Mouse (Mus musculus) lung, postnatal 0 days (tissue): ENCODE data around the gene Stpg4. TPM values are rescaled to one million over a fixed set of nuclear protein-coding genes. Genes with fewer than 3 reads are reported as not detected.
A peak's percentile ranks its signal among the peaks of the same experiment; 100 is the strongest.

ENCODE experiments used
- ATAC-seq: fragments of 200-750 bp; cut with Nextera tagmentation; 2 replicates; pipeline ENCODE4 v1.8.0; 2017; ENCODE audit warnings: moderate library complexity
- DNase-seq: peaks from one replicate; pipeline ENCODE4 v3.0.0-alpha.2; 2016; ENCODE audit warnings: low spot score
- H3K27ac ChIP-seq: fragments of 300-500 bp; sonication (generic); 2 replicates; pipeline ENCODE4 v1.5.1; 2014; ENCODE audit warnings: antibody characterized with exemption, mild to moderate bottlenecking, low read length, mixed read lengths
- H3K27me3 ChIP-seq: fragments of 300-500 bp; sonication (generic); replicated peaks from 2 replicates; pipeline ENCODE4 v1.6.1; 2014; ENCODE audit warnings: low read length, mixed read lengths; ENCODE audit not compliant: insufficient read depth
- H3K36me3 ChIP-seq: fragments of 300-500 bp; sonication (generic); 2 replicates; pipeline ENCODE4 v1.6.1; 2014; ENCODE audit warnings: low read length, mixed read lengths; ENCODE audit not compliant: insufficient read depth
- H3K4me1 ChIP-seq: fragments of 300-500 bp; sonication (generic); 2 replicates; pipeline ENCODE4 v1.6.1; 2014; ENCODE audit warnings: antibody characterized with exemption, low read depth, low read length, mixed read lengths; ENCODE audit not compliant: insufficient read depth
- H3K4me2 ChIP-seq: fragments of 300-500 bp; sonication (generic); replicated peaks from 2 replicates; pipeline ENCODE4 v1.6.1; 2014; ENCODE audit warnings: low read depth, mild to moderate bottlenecking, low read length, moderate library complexity, mixed read lengths
- H3K4me3 ChIP-seq: fragments of 300-500 bp; sonication (generic); 2 replicates; pipeline ENCODE4 v1.5.1; 2014; ENCODE audit warnings: low read depth, low read length
- H3K9ac ChIP-seq: fragments of 300-500 bp; sonication (generic); replicated peaks from 2 replicates; pipeline ENCODE4 v1.6.1; 2014; ENCODE audit warnings: low read depth, mild to moderate bottlenecking
- H3K9me3 ChIP-seq: fragments of 300-500 bp; sonication (generic); 2 replicates; pipeline ENCODE4 v1.6.1; 2016; ENCODE audit warnings: low read length, mixed read lengths
- CTCF ChIP-seq: IDR thresholded peaks from 2 replicates; pipeline ENCODE4 v1.5.1; 2016; ENCODE audit warnings: antibody characterized with exemption, mild to moderate bottlenecking
- EP300 ChIP-seq: IDR thresholded peaks from 2 replicates; pipeline ENCODE4 v1.6.1; 2016; ENCODE audit warnings: antibody characterized with exemption, mild to moderate bottlenecking, control low read depth
- WGBS: fragments of 180-500 bp; shearing (Covaris S2); extraction: QIAGEN DNeasy Blood & Tissue Kit; methylation state at CpG from one replicate; pipeline ENCODE4 v1.1.7; 2014; 5-methylcytosine and 5-hydroxymethylcytosine counted together
- polyA plus RNA-seq: library from polyadenylated mRNA; unstranded; fragments of >200 nt; fragmentation: Nextera tagmentation; extraction: Ambion mirVana; gene quantifications from 2 replicates; pipeline ENCODE4 v1.2.1, GENCODE M21; 2015

The Stpg4 gene
- polyA plus RNA-seq, 1 experiment from 2014 or later = not detected

GRCm38 (mm10) chr17:87397088-87397487, 30.5 kb downstream of the Stpg4 start:
- Histone ChIP-seq H3K4me2 (no peak overlapping the region), H3K9me3 (no peaks in the 10 kb centered on the region), H3K9ac (no peak overlapping the region), H3K4me1 (no peaks in the 10 kb centered on the region), H3K27ac (no peak overlapping the region), H3K4me3 (no peak overlapping the region), H3K27me3 (no peaks in the 10 kb centered on the region), H3K36me3 (no peaks in the 10 kb centered on the region)
- TF ChIP-seq CTCF (no peak), EP300 (no peak)
- ATAC-seq (no peak), DNase-seq (peak; percentile 34)
- WGBS = 72% methylated on average over 11 of the region's 11 CpGs

- Histone ChIP-seq H3K9ac (no peak overlapping the region), H3K4me3 (no peak overlapping the region), H3K4me1 (no peaks in the 10 kb centered on the region), H3K36me3 (no peaks in the 10 kb centered on the region), H3K27ac (no peak overlapping the region), H3K27me3 (no peaks in the 10 kb centered on the region), H3K4me2 (no peak overlapping the region), H3K9me3 (no peaks in the 10 kb centered on the region)
- peak; percentile 65 for DNase-seq
- 53% methylated on average over 7 of the region's 7 CpGs for WGBS
- no peak for TF ChIP-seq CTCF
- TF ChIP-seq EP300 = peak; percentile 43
- ATAC-seq = peak; percentile 82
Measured at GRCm38 (mm10) chr17:87391242-87391641, 36.3 kb downstream of the Stpg4 start.

DNA sequence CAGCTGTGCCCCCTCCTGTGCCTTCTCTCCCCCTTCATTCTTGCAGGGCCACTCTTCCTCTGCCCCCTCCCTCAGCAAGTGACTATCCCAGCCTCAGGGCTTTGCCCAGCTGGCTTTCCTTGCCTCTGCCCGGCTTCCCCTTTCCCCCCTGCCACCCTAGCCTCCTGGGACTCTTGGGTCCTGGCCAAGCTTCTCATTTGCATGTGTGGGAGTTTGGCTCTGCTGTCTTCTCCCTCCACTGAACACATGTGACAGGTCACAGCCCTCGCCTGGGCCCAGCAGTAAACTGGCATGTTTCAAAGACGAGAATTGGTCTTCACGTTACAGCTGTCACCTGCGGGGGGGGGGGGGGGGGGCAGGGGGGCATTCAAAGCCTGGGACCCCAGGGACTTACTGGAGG, 40.5 kb downstream of the Stpg4 start:
- whole genome bisulfite sequencing = 42% methylated on average over 3 of the region's 5 CpGs
- no peak for TF ChIP-seq CTCF
- no peak for TF ChIP-seq EP300
- peak; percentile 18 for ATAC-seq

GRCm38 (mm10) chr17:87385835-87386234, 41.7 kb downstream of the Stpg4 start:
- Histone ChIP-seq H3K9ac (no peak overlapping the region), H3K9me3 (no peaks in the 10 kb centered on the region), H3K27me3 (no peaks in the 10 kb centered on the region), H3K4me1 (no peaks in the 10 kb centered on the region), H3K4me2 (no peak overlapping the region), H3K27ac (no peak overlapping the region), H3K36me3 (no peaks in the 10 kb centered on the region), H3K4me3 (no peak overlapping the region)
- whole genome bisulfite sequencing = 83% methylated on average over 3 of the region's 3 CpGs
- TF ChIP-seq EP300 = no peak
- no peak for TF ChIP-seq CTCF
- ATAC-seq (no peak), DNase-seq (no peak)

More for the DNA sequence above, 40.5 kb downstream of the Stpg4 start:
- Histone ChIP-seq H3K27me3 (no peaks in the 10 kb centered on the region), H3K4me1 (no peaks in the 10 kb centered on the region), H3K9ac (no peak overlapping the region), H3K27ac (no peak overlapping the region), H3K9me3 (no peaks in the 10 kb centered on the region), H3K4me3 (no peak overlapping the region), H3K36me3 (no peaks in the 10 kb centered on the region), H3K4me2 (no peak overlapping the region)
- DNase-seq = no peak

GRCm38 (mm10) chr17:87380681-87381080, 46.9 kb downstream of the Stpg4 start:
- Histone ChIP-seq H3K27ac (0 out of 2 replicates have a peak overlapping the region, but pooled peaks have one; percentile 20), H3K4me3 (no peak overlapping the region), H3K9me3 (no peaks in the 10 kb centered on the region), H3K36me3 (no peaks in the 10 kb centered on the region), H3K27me3 (no peaks in the 10 kb centered on the region), H3K9ac (no peak overlapping the region), H3K4me2 (no peak overlapping the region), H3K4me1 (peaks cover 16% of the 10 kb centered on the region; the same call in 1 of the 2 replicates)
- no peak for ATAC-seq
- DNase-seq = no peak
- WGBS = 85% methylated on average over 9 of the region's 9 CpGs
- TF ChIP-seq EP300 = no peak
- no peak for TF ChIP-seq CTCF

- Histone ChIP-seq H3K27ac (0 out of 2 replicates have a peak overlapping the region, but pooled peaks have one; percentile 20), H3K4me1 (peaks cover 17% of the 10 kb centered on the region; the same call in 1 of the 2 replicates), H3K4me3 (no peak overlapping the region), H3K4me2 (no peak overlapping the region), H3K9ac (no peak overlapping the region), H3K27me3 (no peaks in the 10 kb centered on the region), H3K36me3 (no peaks in the 10 kb centered on the region), H3K9me3 (no peaks in the 10 kb centered on the region)
- DNase-seq = peak; percentile 37
- peak; percentile 8 for ATAC-seq
- 56% methylated on average over 9 of the region's 10 CpGs for WGBS
- TF ChIP-seq EP300 (no peak), CTCF (peak; percentile 13; the same call in 1 of the 2 replicates)
Measured at GRCm38 (mm10) chr17:87379821-87380220, 47.7 kb downstream of the Stpg4 start.

DNA sequence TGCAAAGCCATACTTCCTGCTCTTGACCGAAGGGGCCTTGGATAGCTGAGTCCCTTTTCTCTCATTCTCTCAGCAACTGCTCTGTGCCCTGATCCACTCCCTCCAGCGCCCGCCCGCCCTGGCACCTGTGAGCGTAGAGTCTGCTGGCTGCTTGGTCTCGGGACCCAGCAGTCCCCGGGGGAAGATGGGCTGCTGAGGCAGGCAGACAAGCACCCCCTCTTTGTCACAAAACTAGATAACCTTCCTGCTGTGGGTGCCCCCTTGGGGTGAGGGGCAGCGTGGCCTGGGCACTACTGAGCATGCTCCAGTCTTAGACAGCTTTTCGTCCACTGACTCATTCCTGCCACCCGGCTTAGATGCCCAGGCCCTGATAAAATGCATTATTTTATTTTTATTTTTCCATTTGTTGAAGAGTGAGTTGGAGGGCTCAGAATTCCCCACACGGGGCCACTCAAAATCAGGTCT, 48.3 kb downstream of the Stpg4 start:
- Histone ChIP-seq H3K4me3 (no peak overlapping the region), H3K9me3 (no peaks in the 10 kb centered on the region), H3K27ac (no peak overlapping the region), H3K4me2 (no peak overlapping the region), H3K36me3 (no peaks in the 10 kb centered on the region), H3K27me3 (no peaks in the 10 kb centered on the region), H3K4me1 (peaks cover 17% of the 10 kb centered on the region; the same call in 1 of the 2 replicates), H3K9ac (no peak overlapping the region)
- no peak for DNase-seq
- WGBS = 79% methylated on average over 11 of the region's 11 CpGs
- TF ChIP-seq CTCF (no peak), EP300 (no peak)
- no peak for ATAC-seq
